ENCODE assay signal across 25 mouse cellular contexts in the genomic region with DNA sequence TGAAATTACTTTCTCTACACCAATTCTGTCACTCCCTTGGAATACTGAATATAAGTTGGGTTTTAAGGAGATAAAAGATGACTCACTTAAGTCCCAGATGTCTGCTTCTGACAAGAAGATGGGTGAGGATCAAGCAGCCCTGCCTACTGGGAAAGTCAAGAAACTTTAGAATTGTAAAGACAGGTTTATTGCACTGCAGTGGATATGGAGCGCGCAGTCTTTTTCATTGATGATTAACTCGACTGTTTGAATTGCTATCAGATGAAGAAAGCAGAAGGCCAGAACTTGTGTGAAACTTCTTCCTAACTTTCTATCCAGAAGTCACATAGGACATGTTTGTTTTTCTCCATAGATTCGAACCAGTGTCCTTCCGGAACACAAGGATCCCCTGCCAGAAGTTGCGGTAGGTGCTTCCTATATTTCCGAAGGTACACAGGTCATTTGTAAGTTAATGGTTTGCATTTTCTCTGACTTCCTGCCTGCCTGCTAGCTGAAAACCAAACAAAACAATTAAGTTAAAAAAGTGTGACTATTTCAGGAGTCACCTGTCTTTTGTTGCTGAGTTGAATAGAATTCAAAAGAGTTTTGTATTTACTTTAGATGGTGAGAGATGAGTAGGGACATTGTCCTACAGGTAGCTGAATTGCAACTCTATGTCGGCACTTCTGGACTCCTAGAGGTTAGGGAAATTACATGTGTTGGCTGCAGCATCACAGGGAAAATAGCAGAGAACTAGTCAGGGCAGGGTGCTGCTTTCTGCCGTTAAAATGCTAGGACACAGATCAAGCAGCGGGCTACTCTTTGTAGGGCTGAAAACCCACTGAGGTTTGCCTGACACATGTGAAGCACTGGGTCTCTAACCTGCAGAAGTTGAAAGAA.
A peak's percentile ranks its signal among the peaks of the same experiment; 100 is the strongest.
DNase-seq lines count a peak whose midpoint lies in the region; ATAC-seq and TF ChIP-seq lines count a peak whose summit lies in the region.
"Had no signal": no experiment of that assay in that cellular context is flagged by ENCODE, and none has a peak within 500 bp of the region (broad histone marks: within the 10 kb centered on the region; RNA-seq: fewer than 3 reads in every experiment).

No protein-coding gene starts in this region.

- H3K9me3 ChIP-seq in forebrain, postnatal 0 days (ENCODE audit: low read length): no peaks in the 10 kb centered on the region
- no peaks in the 10 kb centered on the region for H3K9me3 ChIP-seq in forebrain, embryonic 11.5 days (ENCODE audit: control insufficient read depth, low read length)
- no peaks in the 10 kb centered on the region for H3K9me3 ChIP-seq in stomach, embryonic 15.5 days
- H3K9me3 ChIP-seq in stomach, postnatal 0 days (ENCODE audit: control insufficient read depth, low read length): no peaks in the 10 kb centered on the region
- H3K9me3 ChIP-seq: neural tube, embryonic 12.5 days had no signal

- TF ChIP-seq EP300 in stomach, postnatal 0 days (optimal IDR thresholded peaks at IDR 0.05): no peak

- no peak overlapping the region for H3K4me2 ChIP-seq in forebrain, postnatal 0 days (ENCODE audit: low read depth)
- no peak overlapping the region for H3K4me2 ChIP-seq in forebrain, embryonic 11.5 days (ENCODE audit: low read depth, low read length, severe bottlenecking)
- H3K4me2 ChIP-seq in stomach, embryonic 15.5 days: no peak overlapping the region
- H3K4me2 ChIP-seq in stomach, postnatal 0 days (replicated peaks; ENCODE audit: low read depth): no peak overlapping the region; the same call in 1 of the 2 replicates
- H3K4me2 ChIP-seq: neural tube, embryonic 12.5 days had no signal

- no peak overlapping the region for H3K4me3 ChIP-seq in forebrain, postnatal 0 days (ENCODE audit: low read depth, low read length)
- H3K4me3 ChIP-seq in forebrain, embryonic 11.5 days (ENCODE audit: low read depth, low read length): no peak overlapping the region
- no peak overlapping the region for H3K4me3 ChIP-seq in liver, adult 2 months (ENCODE audit: insufficient read depth, low read depth, low read length)
- H3K4me3 ChIP-seq in stomach, embryonic 15.5 days (replicated peaks): no peak overlapping the region
- no peak overlapping the region for H3K4me3 ChIP-seq in stomach, postnatal 0 days (ENCODE audit: low read depth, low read length)
- H3K4me3 ChIP-seq: left cerebral cortex, adult 2 months; myocyte; neural tube, embryonic 12.5 days had no signal

- no peak overlapping the region for H3K27ac ChIP-seq in forebrain, postnatal 0 days (ENCODE audit: low read depth, low read length)
- no peak overlapping the region for H3K27ac ChIP-seq in forebrain, embryonic 11.5 days (ENCODE audit: low read depth, low read length)
- no peak overlapping the region for H3K27ac ChIP-seq in liver, adult 2 months (replicated peaks; ENCODE audit: insufficient read depth, low read depth, low read length)
- H3K27ac ChIP-seq in stomach, embryonic 15.5 days: no peak overlapping the region
- H3K27ac ChIP-seq in stomach, postnatal 0 days (replicated peaks): no peak overlapping the region
- H3K27ac ChIP-seq: left cerebral cortex, adult 2 months; macrophage; neural tube, embryonic 12.5 days had no signal

- H3K9ac ChIP-seq in forebrain, postnatal 0 days: no peak overlapping the region
- H3K9ac ChIP-seq in forebrain, embryonic 11.5 days (ENCODE audit: low read length): no peak overlapping the region
- H3K9ac ChIP-seq in liver, adult 2 months (ENCODE audit: low read depth, low read length): no peak overlapping the region
- no peak overlapping the region for H3K9ac ChIP-seq in stomach, embryonic 15.5 days
- H3K9ac ChIP-seq in stomach, postnatal 0 days (ENCODE audit: low read length): no peak overlapping the region
- H3K9ac ChIP-seq: neural tube, embryonic 12.5 days had no signal

- no peaks in the 10 kb centered on the region for H3K4me1 ChIP-seq in forebrain, postnatal 0 days (ENCODE audit: insufficient read depth)
- H3K4me1 ChIP-seq in forebrain, embryonic 11.5 days (replicated peaks; ENCODE audit: control insufficient read depth, insufficient read depth, low read length): no peaks in the 10 kb centered on the region
- H3K4me1 ChIP-seq in liver, adult 2 months (ENCODE audit: control insufficient read depth, insufficient read depth, low read length): peaks cover 2% of the 10 kb centered on the region; the same call in 1 of the 2 replicates
- no peaks in the 10 kb centered on the region for H3K4me1 ChIP-seq in stomach, embryonic 15.5 days
- H3K4me1 ChIP-seq in stomach, postnatal 0 days (replicated peaks; ENCODE audit: control insufficient read depth, insufficient read depth): no peaks in the 10 kb centered on the region
- H3K4me1 ChIP-seq: neural tube, embryonic 12.5 days had no signal

- no peaks in the 10 kb centered on the region for H3K36me3 ChIP-seq in forebrain, postnatal 0 days (ENCODE audit: insufficient read depth)
- no peaks in the 10 kb centered on the region for H3K36me3 ChIP-seq in forebrain, embryonic 11.5 days (ENCODE audit: control insufficient read depth, insufficient read depth, low read length)
- H3K36me3 ChIP-seq in liver, adult 2 months (ENCODE audit: control insufficient read depth, insufficient read depth, low read length): no peaks in the 10 kb centered on the region
- H3K36me3 ChIP-seq in stomach, embryonic 15.5 days: no peaks in the 10 kb centered on the region
- no peaks in the 10 kb centered on the region for H3K36me3 ChIP-seq in stomach, postnatal 0 days (ENCODE audit: control insufficient read depth, insufficient read depth, low read length)
- H3K36me3 ChIP-seq: neural tube, embryonic 12.5 days had no signal

- DNase-seq in forebrain, postnatal 0 days: no peak
- no peak for DNase-seq in forebrain, embryonic 11.5 days (ENCODE audit: low spot score)
- DNase-seq in liver, adult 2 months (ENCODE audit: extremely low read depth, low read depth, low spot score): peak; percentile 33
- DNase-seq in liver: no peak
- no peak for DNase-seq in stomach, postnatal 0 days (ENCODE audit: low spot score)
- DNase-seq in yolk sac, embryonic 10.5 days (ENCODE audit: low spot score): peak; percentile 75
- no peak for DNase-seq in cerebellum, postnatal 14 days
- DNase-seq: cerebellum, adult 8-10 months; cerebellum, postnatal 36 days; gastrocnemius, postnatal 10 days; kidney, adult 11 months; kidney, postnatal 10 days; left cerebral cortex, postnatal 4 days; lung, postnatal 10 days; right cerebral cortex, adult 18-20 months; right cerebral cortex, postnatal 4 days; thymus, postnatal 14 days had no signal

- no peak for TF ChIP-seq CTCF in forebrain, postnatal 0 days (IDR thresholded peaks at IDR 0.05; ENCODE audit: low read depth)
- no peak for TF ChIP-seq CTCF in liver, adult 2 months (IDR thresholded peaks at IDR 0.05; ENCODE audit: low read depth, low read length)
- TF ChIP-seq CTCF in stomach, postnatal 0 days (IDR thresholded peaks at IDR 0.05; ENCODE audit: low read depth): no peak

- H3K79me2 ChIP-seq in liver, adult 2 months (ENCODE audit: control insufficient read depth, insufficient read depth, low read length): no peaks in the 10 kb centered on the region

- ATAC-seq in forebrain, postnatal 0 days: peak; percentile 16; the same call in 1 of the 2 replicates
- no peak for ATAC-seq in forebrain, embryonic 11.5 days (replicated peaks; ENCODE audit: low FRiP score)
- ATAC-seq in stomach, embryonic 15.5 days (ENCODE audit: insufficient read depth, low FRiP score, low read depth): peak; percentile 56; the same call in 1 of the 2 replicates
- no peak for ATAC-seq in stomach, postnatal 0 days (ENCODE audit: low FRiP score, low TSS enrichment)
- ATAC-seq: forebrain, embryonic 14.5 days; hindbrain, embryonic 16.5 days had no signal

- TF ChIP-seq POLR2A in liver, adult 2 months (IDR thresholded peaks at IDR 0.05; ENCODE audit: extremely low read depth, insufficient read depth, low read length): no peak

- 83% methylated on average over 10 of the region's 10 CpGs for WGBS in forebrain, postnatal 0 days
- WGBS in forebrain, embryonic 11.5 days: 88% methylated on average over 10 of the region's 10 CpGs
- WGBS in liver, adult 2 months: 34% methylated on average over 10 of the region's 10 CpGs
- WGBS in stomach, embryonic 15.5 days: 63% methylated on average over 10 of the region's 10 CpGs
- 53% methylated on average over 10 of the region's 10 CpGs for WGBS in stomach, postnatal 0 days

- H3K27me3 ChIP-seq in forebrain, postnatal 0 days (ENCODE audit: insufficient read depth, low read length): no peaks in the 10 kb centered on the region
- H3K27me3 ChIP-seq in forebrain, embryonic 11.5 days (ENCODE audit: control insufficient read depth, insufficient read depth, low read length): no peaks in the 10 kb centered on the region
- H3K27me3 ChIP-seq in liver, adult 2 months (ENCODE audit: control insufficient read depth, insufficient read depth, low read length): no peaks in the 10 kb centered on the region
- no peaks in the 10 kb centered on the region for H3K27me3 ChIP-seq in stomach, embryonic 15.5 days (replicated peaks)
- no peaks in the 10 kb centered on the region for H3K27me3 ChIP-seq in stomach, postnatal 0 days (ENCODE audit: control insufficient read depth, insufficient read depth, low read length)
- H3K27me3 ChIP-seq: CH12.LX; neural tube, embryonic 12.5 days had no signal

Comparison
In these comparisons a context has a peak if more than half of its experiments do, and no peak if none do; other contexts are left out.
1. ATAC-seq: peak in forebrain, postnatal 0 days (single experiment) and stomach, embryonic 15.5 days (single experiment); none in forebrain, embryonic 11.5 days (single experiment) and stomach, postnatal 0 days (single experiment).
2. DNase-seq: peak in liver, adult 2 months (single experiment) and yolk sac, embryonic 10.5 days (single experiment); none in forebrain, postnatal 0 days (single experiment), forebrain, embryonic 11.5 days (single experiment), liver (single experiment), stomach, postnatal 0 days (single experiment) and cerebellum, postnatal 14 days (0 of 2).